Mouse (Mus musculus) kidney, adult 2 months (tissue): ENCODE data around the gene Fhod1.
"Not testable (repeated sequence)": the region's sequence is repeated elsewhere in the genome, so short reads cannot be mapped to it uniquely, and the experiment has no call there.

Experiments used
- CTCF ChIP-seq: fragments of 200-500 bp; conservative IDR thresholded peaks from 2 replicates; pipeline ENCODE4 v1.5.1; 2011; ENCODE audit warnings: low read depth, mild to moderate bottlenecking, control low read depth, low read length, moderate library complexity, mixed read lengths; ENCODE audit not compliant: insufficient read depth, insufficient read length
- POLR2A ChIP-seq: fragments of 200-500 bp; IDR thresholded peaks from one replicate; pipeline ENCODE4 v1.6.1; 2011; ENCODE audit warnings: low read depth, low read length, control low read depth

GRCm38 (mm10) chr8:105291364-105291763, 56.4 kb downstream of the Fhod1 start:
- not testable (repeated sequence) for TF ChIP-seq CTCF, POLR2A
